Mouse (Mus musculus): ENCODE results near the gene Slc4a4. TPM values are rescaled to one million over a fixed set of nuclear protein-coding genes. Genes with fewer than 3 reads are reported as not detected.
"Not testable (repeated sequence)": the region's sequence is repeated elsewhere in the genome, so short reads cannot be mapped to it uniquely, and the experiment has no call there.

Gene Slc4a4
- polyA plus RNA-seq, 1 experiment = 0.04 TPM

GRCm38 (mm10) chr5:89106217-89106616 is 219.6 kb downstream of the Slc4a4 start:
- H3K4me3 ChIP-seq = no peak overlapping the region
- no peaks in the 10 kb centered on the region for H3K36me3 ChIP-seq (ENCODE audit: control insufficient read depth, insufficient read depth)
- no peaks in the 10 kb centered on the region for H3K79me2 ChIP-seq (ENCODE audit: control insufficient read depth, insufficient read depth)
- H3ac ChIP-seq (ENCODE audit: control insufficient read depth, insufficient read length) = no peak overlapping the region
- no peak overlapping the region for H3K4me2 ChIP-seq (ENCODE audit: low read depth)
- no peak for TF ChIP-seq TCF3 (IDR thresholded peaks at IDR 0.05; ENCODE audit: insufficient read length, low read depth)
- no peak for TF ChIP-seq POLR2AphosphoS2 (IDR thresholded peaks at IDR 0.05; ENCODE audit: insufficient read length, low read depth)
- no peak for TF ChIP-seq POLR2A (IDR thresholded peaks at IDR 0.05; ENCODE audit: insufficient read length, low read depth)
- H3K27me3 ChIP-seq (ENCODE audit: control insufficient read depth, insufficient read depth, insufficient read length) = no peaks in the 10 kb centered on the region

- H3K79me2 ChIP-seq (ENCODE audit: control insufficient read depth, insufficient read depth) = no peaks in the 10 kb centered on the region
- H3K4me3 ChIP-seq = no peak overlapping the region
- H3K27me3 ChIP-seq (ENCODE audit: control insufficient read depth, insufficient read depth, insufficient read length) = no peaks in the 10 kb centered on the region
- H3K4me2 ChIP-seq (ENCODE audit: low read depth) = no peak overlapping the region
- no peaks in the 10 kb centered on the region for H3K36me3 ChIP-seq (ENCODE audit: control insufficient read depth, insufficient read depth)
- no peak overlapping the region for H3ac ChIP-seq (ENCODE audit: control insufficient read depth, insufficient read length)
- TF ChIP-seq REST (IDR thresholded peaks at IDR 0.05; ENCODE audit: insufficient read depth, insufficient read length) = no peak
- TF ChIP-seq SRF (IDR thresholded peaks at IDR 0.05; ENCODE audit: control insufficient read depth, insufficient read length, low read depth) = no peak
These were observed 222.2 kb downstream of the Slc4a4 start for GRCm38 (mm10) chr5:89108809-89109208.

GRCm38 (mm10) chr5:89109832-89110231 is 223.2 kb downstream of the Slc4a4 start:
- Histone ChIP-seq H3K27me3 (ENCODE audit: control insufficient read depth, insufficient read depth, insufficient read length) (no peaks in the 10 kb centered on the region), H3K36me3 (ENCODE audit: control insufficient read depth, insufficient read depth) (no peaks in the 10 kb centered on the region), H3ac (ENCODE audit: control insufficient read depth, insufficient read length) (no peak overlapping the region), H3K4me2 (ENCODE audit: low read depth) (no peak overlapping the region), H3K79me2 (ENCODE audit: control insufficient read depth, insufficient read depth) (no peaks in the 10 kb centered on the region), H3K4me3 (no peak overlapping the region)
- TF ChIP-seq MYOD1 (IDR thresholded peaks at IDR 0.05; ENCODE audit: control insufficient read depth in 1 of 3, insufficient read length in 2 of 3, low read depth in 2 of 3) (no peak), TCF3 (IDR thresholded peaks at IDR 0.05; ENCODE audit: insufficient read length, low read depth) (no peak), REST (IDR thresholded peaks at IDR 0.05; ENCODE audit: insufficient read depth, insufficient read length) (no peak), E2F4 (IDR thresholded peaks at IDR 0.05; ENCODE audit: insufficient read depth) (no peak), POLR2AphosphoS2 (IDR thresholded peaks at IDR 0.05; ENCODE audit: insufficient read length, low read depth) (no peak)

- not testable (repeated sequence) for H3K4me2 ChIP-seq (ENCODE audit: low read depth); H3K27me3 ChIP-seq (ENCODE audit: control insufficient read depth, insufficient read depth, insufficient read length); H3K79me2 ChIP-seq (ENCODE audit: control insufficient read depth, insufficient read depth); H3K36me3 ChIP-seq (ENCODE audit: control insufficient read depth, insufficient read depth); H3ac ChIP-seq (ENCODE audit: control insufficient read depth, insufficient read length); H3K4me3 ChIP-seq
These were observed 225.4 kb downstream of the Slc4a4 start for GRCm38 (mm10) chr5:89111987-89112386.

- no peak for TF ChIP-seq USF1 (IDR thresholded peaks at IDR 0.05; ENCODE audit: low read depth)
- TF ChIP-seq TCF3 (IDR thresholded peaks at IDR 0.05; ENCODE audit: insufficient read length, low read depth) = no peak
- no peak for TF ChIP-seq TCF12 (IDR thresholded peaks at IDR 0.05; ENCODE audit: insufficient read depth, poor library complexity, severe bottlenecking)
- no peak for TF ChIP-seq MYOD1 (IDR thresholded peaks at IDR 0.05; ENCODE audit: control insufficient read depth in 1 of 3, insufficient read length in 2 of 3, low read depth in 2 of 3)
- no peak for TF ChIP-seq MYOG (IDR thresholded peaks at IDR 0.05; ENCODE audit: control insufficient read depth in 1 of 3, insufficient read depth in 1 of 3, insufficient read length in 2 of 3, low read depth in 2 of 3)
- TF ChIP-seq POLR2AphosphoS2 (IDR thresholded peaks at IDR 0.05; ENCODE audit: insufficient read length, low read depth) = no peak
- no peak for TF ChIP-seq REST (IDR thresholded peaks at IDR 0.05; ENCODE audit: insufficient read depth, insufficient read length)
- no peak for TF ChIP-seq CEBPB (IDR thresholded peaks at IDR 0.05; ENCODE audit: insufficient read depth, poor library complexity, severe bottlenecking)
- no peak for TF ChIP-seq MAX (IDR thresholded peaks at IDR 0.05; ENCODE audit: low read depth)
- TF ChIP-seq SRF (IDR thresholded peaks at IDR 0.05; ENCODE audit: control insufficient read depth, insufficient read length, low read depth) = no peak
- no peak for TF ChIP-seq POLR2A (IDR thresholded peaks at IDR 0.05; ENCODE audit: insufficient read length, low read depth)
- no peak for TF ChIP-seq E2F4 (IDR thresholded peaks at IDR 0.05; ENCODE audit: insufficient read depth)
- Histone ChIP-seq H3ac (ENCODE audit: control insufficient read depth, insufficient read length) (no peak overlapping the region), H3K4me2 (ENCODE audit: low read depth) (no peak overlapping the region), H3K4me3 (no peak overlapping the region), H3K36me3 (ENCODE audit: control insufficient read depth, insufficient read depth) (no peaks in the 10 kb centered on the region), H3K27me3 (ENCODE audit: control insufficient read depth, insufficient read depth, insufficient read length) (no peaks in the 10 kb centered on the region), H3K79me2 (ENCODE audit: control insufficient read depth, insufficient read depth) (no peaks in the 10 kb centered on the region)
These were observed 234.3 kb downstream of the Slc4a4 start for GRCm38 (mm10) chr5:89120881-89121280.

- no peak overlapping the region for H3K4me2 ChIP-seq (ENCODE audit: low read depth)
- H3K36me3 ChIP-seq (ENCODE audit: control insufficient read depth, insufficient read depth) = no peaks in the 10 kb centered on the region
- H3K27me3 ChIP-seq (ENCODE audit: control insufficient read depth, insufficient read depth, insufficient read length) = no peaks in the 10 kb centered on the region
- H3K4me3 ChIP-seq = no peak overlapping the region
- TF ChIP-seq E2F4 (IDR thresholded peaks at IDR 0.05; ENCODE audit: insufficient read depth) = no peak
- no peak for TF ChIP-seq TCF3 (IDR thresholded peaks at IDR 0.05; ENCODE audit: insufficient read length, low read depth)
- no peak for TF ChIP-seq CEBPB (IDR thresholded peaks at IDR 0.05; ENCODE audit: insufficient read depth, poor library complexity, severe bottlenecking)
- no peak for TF ChIP-seq USF1 (IDR thresholded peaks at IDR 0.05; ENCODE audit: low read depth)
- no peak for TF ChIP-seq REST (IDR thresholded peaks at IDR 0.05; ENCODE audit: insufficient read depth, insufficient read length)
- no peak for TF ChIP-seq MYOD1 (IDR thresholded peaks at IDR 0.05; ENCODE audit: control insufficient read depth in 1 of 3, insufficient read length in 2 of 3, low read depth in 2 of 3)
- no peak for TF ChIP-seq MYOG (IDR thresholded peaks at IDR 0.05; ENCODE audit: control insufficient read depth in 1 of 3, insufficient read depth in 1 of 3, insufficient read length in 2 of 3, low read depth in 2 of 3)
- no peak overlapping the region for H3ac ChIP-seq (ENCODE audit: control insufficient read depth, insufficient read length)
- no peaks in the 10 kb centered on the region for H3K79me2 ChIP-seq (ENCODE audit: control insufficient read depth, insufficient read depth)
These were observed 236.8 kb downstream of the Slc4a4 start for GRCm38 (mm10) chr5:89123270-89123903.
